Mouse (Mus musculus): Measurements from ENCODE around the gene Gm36210. TPM values are rescaled to one million over a fixed set of nuclear protein-coding genes. Genes with fewer than 3 reads are reported as not detected.
"Not testable (repeated sequence)": the region's sequence is repeated elsewhere in the genome, so short reads cannot be mapped to it uniquely, and the experiment has no call there.

Gm36210 gene
- total RNA-seq, 4 experiments from 2014 or later: 0.29 to 0.81 (median 0.48) TPM; not detected in 1

GRCm38 (mm10) chr7:4898851-4899648, 7.3 kb downstream of the Gm36210 start:
- DNase-seq (ENCODE audit: low spot score in 2 of 2): no peak

- no peak for DNase-seq (ENCODE audit: low spot score in 2 of 2)
Observed at GRCm38 (mm10) chr7:4895186-4895585, 11.1 kb downstream of the Gm36210 start.

- no peak for DNase-seq (ENCODE audit: low spot score in 2 of 2)
Observed at GRCm38 (mm10) chr7:4886680-4887079, 19.6 kb downstream of the Gm36210 start.

GRCm38 (mm10) chr7:4879036-4879435, 27.3 kb downstream of the Gm36210 start:
- not testable (repeated sequence) for DNase-seq (ENCODE audit: low spot score in 2 of 2)

GRCm38 (mm10) chr7:4878186-4878585, 28.1 kb downstream of the Gm36210 start:
- DNase-seq (ENCODE audit: low spot score in 2 of 2): no peak

GRCm38 (mm10) chr7:4877226-4877625, 29.1 kb downstream of the Gm36210 start:
- DNase-seq (ENCODE audit: low spot score in 2 of 2): no peak

- DNase-seq (ENCODE audit: low spot score in 2 of 2): peak; percentile 84 to 90
Observed at GRCm38 (mm10) chr7:4876753-4877221, 29.5 kb downstream of the Gm36210 start, which contains the start of gene Isoc2a. Isoc2a (plus strand) TSS chr7:4877153.

- DNase-seq (ENCODE audit: low spot score in 2 of 2): no peak
Observed at GRCm38 (mm10) chr7:4870133-4870532, 36.2 kb downstream of the Gm36210 start, which contains the start of gene Isoc2b. Isoc2b (minus strand) TSS chr7:4870258.

GRCm38 (mm10) chr7:4866631-4867180, 39.6 kb downstream of the Gm36210 start:
- no peak for DNase-seq (ENCODE audit: low spot score in 2 of 2)

- peak; percentile 95 to 97 for DNase-seq (ENCODE audit: low spot score in 2 of 2)
Observed at GRCm38 (mm10) chr7:4865579-4866493, 40.5 kb downstream of the Gm36210 start.

GRCm38 (mm10) chr7:4865090-4865489, 41.2 kb downstream of the Gm36210 start:
- DNase-seq (ENCODE audit: low spot score in 2 of 2): no peak

GRCm38 (mm10) chr7:4864130-4864845, 42.0 kb downstream of the Gm36210 start:
- DNase-seq (ENCODE audit: low spot score in 2 of 2): no peak

GRCm38 (mm10) chr7:4863541-4864080, 42.7 kb downstream of the Gm36210 start:
- DNase-seq (ENCODE audit: low spot score in 2 of 2): no peak

- DNase-seq (ENCODE audit: low spot score in 2 of 2): peak; percentile 29 to 59
Observed at GRCm38 (mm10) chr7:4863041-4863440, 43.3 kb downstream of the Gm36210 start.

- DNase-seq (ENCODE audit: low spot score in 2 of 2): not testable (repeated sequence)
Observed at GRCm38 (mm10) chr7:4860926-4861325, 45.4 kb downstream of the Gm36210 start.

GRCm38 (mm10) chr7:4859418-4859978, 46.8 kb downstream of the Gm36210 start:
- DNase-seq (ENCODE audit: low spot score in 2 of 2): no peak

- DNase-seq (ENCODE audit: low spot score in 2 of 2): no peak
Observed at GRCm38 (mm10) chr7:4857321-4857720, 49.0 kb downstream of the Gm36210 start.

GRCm38 (mm10) chr7:4856508-4856907, 49.8 kb downstream of the Gm36210 start:
- no peak for DNase-seq (ENCODE audit: low spot score in 2 of 2)

- no peak for DNase-seq (ENCODE audit: low spot score in 2 of 2)
Observed at GRCm38 (mm10) chr7:4853613-4854012, 52.7 kb downstream of the Gm36210 start.

GRCm38 (mm10) chr7:4851315-4851688, 55.0 kb downstream of the Gm36210 start:
- DNase-seq (ENCODE audit: low spot score in 2 of 2): no peak
